Mouse (Mus musculus) lung, adult 2 months (tissue): ENCODE data around the gene Tex45.

ENCODE experiments used
- CTCF ChIP-seq: fragments of 200-500 bp; IDR thresholded peaks from 2 replicates; pipeline ENCODE4 v1.5.1; 2011; ENCODE audit warnings: mild to moderate bottlenecking, low read length, control low read depth; ENCODE audit not compliant: insufficient read depth
- POLR2A ChIP-seq: fragments of 200-500 bp; IDR thresholded peaks from 2 replicates; pipeline ENCODE4 v1.6.1; 2011; ENCODE audit warnings: low read depth, mild to moderate bottlenecking, control low read depth, low read length, borderline replicate concordance; ENCODE audit errors: extremely low read depth

GRCm38 (mm10) chr8:3536053-3536841 lies 65.6 kb downstream of the Tex45 start:
- no peak for TF ChIP-seq CTCF
- no peak for TF ChIP-seq POLR2A
